Mouse (Mus musculus): ENCODE measurements at regions not wholly inside any gene's neighbourhood (a gene's known extent, or its start where the extent isn't known, plus 50 kb on each side); places are given as distances from the start of the nearest gene placed in this dataset.

DNA sequence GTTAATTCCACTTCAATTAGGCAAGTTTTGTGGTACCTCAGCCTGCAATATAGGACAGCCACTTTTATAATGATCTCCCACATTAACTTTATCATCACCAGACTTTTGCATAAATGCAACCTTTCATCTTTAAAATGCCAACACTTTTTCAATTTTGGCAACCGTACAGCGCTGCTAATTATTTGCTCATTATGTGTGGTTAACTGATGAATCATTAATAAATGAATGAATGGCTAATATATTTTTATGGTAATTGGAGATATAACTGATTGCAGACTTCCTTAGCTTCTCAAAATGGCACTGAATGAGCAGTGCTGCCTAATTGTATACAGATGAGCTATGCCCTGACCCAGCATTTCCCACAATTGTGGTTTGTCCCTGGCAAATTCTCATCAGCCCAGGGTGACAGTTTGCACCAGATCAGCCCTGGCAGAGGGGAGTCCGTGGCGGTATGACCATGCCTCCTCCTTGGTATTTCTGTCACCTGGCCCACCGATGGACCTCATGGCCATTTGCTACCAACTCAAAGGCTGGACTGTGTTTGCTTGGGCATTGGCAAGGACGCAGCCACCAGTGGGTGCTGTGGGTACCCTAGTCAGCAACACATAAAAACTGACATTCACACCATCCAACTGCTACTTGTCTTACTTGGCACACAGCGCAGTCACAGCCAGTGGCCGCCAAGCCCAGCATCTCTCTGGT lies 173.7 kb upstream of the Lmo4 start:
- no peak for DNase-seq

DNA sequence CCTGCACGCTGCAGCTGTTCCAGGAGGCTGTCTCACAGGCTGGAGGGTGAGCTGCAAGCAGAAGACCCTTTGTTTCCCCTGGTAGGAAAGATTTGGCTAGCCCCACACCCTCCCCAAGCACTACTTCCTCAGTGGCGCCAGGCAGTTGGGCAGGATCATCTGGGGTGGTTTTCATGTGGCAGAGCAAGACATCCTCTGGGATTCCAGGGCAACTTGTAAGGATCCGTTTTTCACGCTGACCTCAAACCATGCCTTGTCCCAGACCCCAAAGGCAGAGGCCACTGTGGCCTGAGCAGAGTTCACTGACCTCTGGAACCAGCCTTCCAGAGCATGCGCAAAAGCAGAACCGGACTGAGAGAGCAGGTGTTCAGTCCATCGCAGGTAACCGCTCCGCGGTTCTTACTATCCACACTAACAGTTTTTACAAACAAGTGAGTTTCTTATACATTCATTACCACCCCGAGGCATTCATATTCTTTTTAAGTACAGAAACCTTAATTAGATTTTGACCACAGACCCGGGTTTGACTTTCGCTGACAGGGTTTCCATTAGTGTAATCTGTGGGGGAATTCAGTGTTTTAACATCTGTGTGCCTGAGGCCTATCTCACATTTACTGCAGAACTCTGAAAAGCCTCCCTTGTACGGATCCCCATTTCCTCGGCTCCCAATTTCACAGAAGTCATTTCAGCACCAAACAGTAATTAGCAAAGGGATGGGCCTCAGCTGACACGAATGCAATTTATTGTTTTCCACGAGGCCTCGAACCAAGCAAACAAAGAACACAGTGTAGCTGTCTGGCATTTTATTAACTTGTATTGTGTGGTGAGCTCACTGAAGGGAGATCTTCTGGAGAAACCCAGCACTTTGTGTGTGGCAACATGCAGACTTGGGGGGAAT lies 172.9 kb upstream of the Lmo4 start:
- no peak for DNase-seq

DNA sequence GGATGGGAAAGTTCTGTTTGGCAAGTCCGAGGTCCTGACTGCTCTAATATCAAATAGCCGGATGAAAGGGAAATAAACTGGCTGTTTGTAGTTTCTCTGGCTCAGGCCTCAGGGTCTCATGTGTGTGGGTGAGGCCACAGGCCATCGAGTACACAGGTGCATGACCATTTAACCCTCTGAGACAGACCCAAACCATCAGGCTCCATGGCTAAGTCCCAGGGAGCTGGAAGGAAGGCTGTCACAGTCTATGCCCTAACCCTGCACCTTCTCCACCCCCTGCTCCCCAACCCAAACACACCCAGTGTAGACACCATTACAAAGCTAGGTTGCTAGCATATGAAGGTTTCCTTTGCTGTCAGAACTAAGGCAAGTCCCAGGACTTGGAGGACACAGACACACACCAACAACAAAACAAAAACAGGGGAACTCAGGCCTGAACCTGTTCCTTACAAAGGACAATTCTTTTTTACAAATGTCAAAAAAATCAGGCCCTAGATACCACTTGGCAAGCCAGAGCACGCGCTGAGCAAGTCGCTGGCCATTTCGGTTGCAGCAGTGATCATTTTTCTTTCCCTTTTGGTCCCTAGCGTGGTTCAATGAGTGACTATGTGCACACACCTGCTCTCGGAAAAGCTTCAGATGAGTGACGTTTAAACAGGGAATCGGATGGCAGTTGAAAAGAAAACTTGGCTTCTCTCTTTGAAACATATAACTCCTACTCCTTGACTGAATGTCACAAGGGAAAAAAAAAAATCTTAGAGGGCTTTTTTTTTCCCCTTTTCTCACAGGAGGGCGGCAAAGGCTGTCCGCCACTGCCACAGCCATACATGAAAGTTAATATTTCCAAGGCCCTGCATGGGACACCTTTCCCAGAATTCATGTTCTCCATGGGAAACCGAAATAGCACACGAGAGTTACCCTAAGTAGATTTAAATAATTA lies 171.7 kb upstream of the Lmo4 start:
- DNase-seq = no peak

DNA sequence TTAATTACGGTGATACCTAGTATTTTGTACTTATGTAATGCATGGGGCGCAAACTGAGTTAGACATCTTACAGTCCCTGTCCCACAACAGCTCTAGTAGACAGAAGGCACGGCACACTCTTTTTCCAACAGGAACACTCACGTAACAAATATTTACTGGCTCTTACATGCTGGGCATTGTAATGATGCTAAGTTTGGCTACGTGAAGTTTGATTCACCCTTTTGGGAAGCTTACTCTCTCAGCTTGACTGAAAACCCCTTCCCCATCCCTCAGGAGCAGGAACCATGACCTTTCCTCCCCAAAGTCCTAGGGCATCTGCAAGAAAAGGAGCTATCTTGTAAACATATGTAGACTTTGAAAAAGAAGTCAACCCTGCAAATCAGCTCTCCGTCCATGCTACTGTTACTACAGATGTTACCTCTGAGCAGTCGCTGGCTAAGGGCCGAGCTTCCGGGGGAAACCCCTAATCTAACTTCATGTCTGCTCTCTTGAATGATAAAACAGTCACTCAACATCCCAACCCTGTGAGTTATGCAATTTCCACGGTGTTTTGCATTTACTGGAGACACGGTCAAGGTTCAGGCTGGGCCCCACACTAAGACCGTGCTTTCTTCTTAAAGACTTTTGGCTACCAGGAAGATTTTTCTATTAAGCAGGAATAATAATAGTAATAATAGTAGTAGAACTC lies 170.8 kb upstream of the Lmo4 start:
- DNase-seq = no peak

DNA sequence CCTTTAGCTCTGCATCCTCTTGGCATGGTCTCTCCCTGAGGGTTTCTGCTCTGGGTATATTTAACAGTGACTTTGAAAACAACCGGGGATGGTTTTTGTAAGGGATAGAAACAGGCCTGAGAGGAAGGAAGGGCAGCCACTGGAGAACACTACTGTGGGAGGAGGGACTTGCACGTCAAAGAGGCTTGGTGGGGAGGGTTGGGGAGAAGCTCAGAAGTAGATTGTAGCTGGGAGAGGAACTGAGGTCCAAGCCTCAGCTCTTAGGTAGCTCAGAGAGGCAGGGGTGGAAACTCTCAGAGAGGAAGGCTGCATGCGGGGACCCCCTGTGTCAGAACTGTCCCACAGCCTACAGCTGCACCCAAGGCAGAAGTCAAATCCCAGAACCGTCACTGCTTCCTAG lies 163.3 kb upstream of the Lmo4 start:
- no peak for DNase-seq

DNA sequence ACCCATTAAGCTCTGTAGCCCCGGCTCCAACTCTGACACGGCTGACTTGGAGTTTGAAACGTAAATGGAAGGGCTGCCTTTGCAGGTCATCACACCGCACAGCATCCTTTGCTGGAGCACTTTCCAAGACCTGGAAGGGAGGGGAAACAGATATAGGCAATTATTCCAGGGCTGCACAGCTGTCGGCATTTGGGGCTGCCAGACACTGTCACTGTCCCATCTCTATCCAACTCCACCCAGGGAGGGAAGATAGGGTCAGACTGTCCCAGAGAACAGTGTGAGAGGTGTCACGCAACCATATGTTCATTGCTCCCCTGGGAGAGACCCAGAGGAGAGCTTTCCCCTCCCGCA lies 162.7 kb upstream of the Lmo4 start:
- no peak for DNase-seq

DNA sequence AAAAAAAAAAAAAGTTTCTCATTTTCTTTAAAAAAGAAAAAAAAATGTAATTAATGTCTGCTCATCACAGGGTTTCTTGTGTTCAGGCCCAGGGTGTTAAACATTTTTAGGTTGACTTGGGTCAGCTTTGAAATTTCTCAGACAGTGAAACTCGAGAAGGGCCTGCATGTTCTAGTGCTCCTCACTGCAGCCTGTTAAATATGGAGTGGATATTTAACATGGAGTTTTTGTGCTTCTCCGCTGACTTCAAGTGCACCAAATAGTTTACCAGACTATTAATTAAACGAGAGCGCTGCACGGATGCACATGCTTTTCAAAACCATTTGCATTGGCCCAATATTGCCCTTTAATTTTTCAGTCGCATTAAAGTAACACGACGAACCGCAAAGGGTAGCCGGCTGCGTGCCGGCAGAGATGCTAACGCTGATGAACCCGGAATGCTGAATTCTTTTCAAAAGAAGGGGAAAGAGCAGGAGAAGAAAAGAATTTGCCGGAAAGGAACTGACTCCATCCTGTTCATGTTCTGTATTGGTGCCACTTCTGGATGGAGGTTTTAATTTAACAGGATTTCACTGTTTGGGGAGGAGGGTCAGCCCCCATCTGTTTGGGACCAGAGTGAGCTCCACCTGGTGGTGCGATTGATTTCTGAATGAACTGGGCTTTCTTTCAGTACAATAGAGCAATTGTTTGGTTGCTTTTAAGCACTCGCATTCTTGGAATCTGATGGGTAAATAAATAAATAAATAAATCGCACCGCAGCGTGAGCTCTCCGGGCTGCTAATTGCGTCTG lies 162.2 kb upstream of the Lmo4 start:
- peak; percentile 24 for DNase-seq

DNA sequence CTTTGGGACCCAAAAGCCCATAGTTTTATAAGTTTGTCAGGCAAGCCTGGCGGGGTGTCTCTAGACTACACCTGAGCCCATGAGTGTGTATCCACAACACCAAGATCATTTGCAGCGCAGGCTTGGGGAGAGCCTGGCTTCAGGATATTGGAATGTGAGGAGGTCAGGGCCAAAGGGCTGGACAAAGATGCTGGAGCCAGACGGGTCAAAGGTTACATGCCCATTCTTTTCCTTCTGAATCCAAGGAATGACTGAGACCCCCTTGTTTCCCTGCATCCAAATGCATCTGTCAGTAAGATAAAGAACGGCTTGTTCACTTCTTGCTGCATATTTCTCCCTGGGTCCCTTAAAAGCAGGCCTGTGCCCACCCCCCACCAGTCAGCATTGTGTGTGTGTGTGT lies 160.9 kb upstream of the Lmo4 start:
- no peak for DNase-seq

DNA sequence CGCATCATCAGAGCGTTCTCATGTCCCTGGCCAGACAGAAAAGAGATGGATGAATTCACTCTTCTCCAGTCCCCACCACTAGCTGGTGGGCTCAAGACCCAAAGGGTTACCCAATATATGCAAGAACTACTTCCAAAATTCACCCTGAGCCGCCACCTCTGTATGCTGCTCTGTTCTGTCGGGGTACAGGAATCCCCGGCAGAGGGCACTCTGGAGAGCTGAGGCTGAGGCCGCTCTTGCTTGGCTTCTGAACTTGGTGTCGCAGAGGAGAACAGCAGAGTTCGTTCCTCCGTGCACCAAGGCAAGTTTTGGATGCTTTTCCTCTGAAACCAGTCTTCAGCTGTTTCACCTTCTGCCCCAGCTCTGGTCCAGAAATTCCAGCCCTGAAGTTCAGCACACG lies 157.5 kb upstream of the Lmo4 start:
- no peak for DNase-seq

DNA sequence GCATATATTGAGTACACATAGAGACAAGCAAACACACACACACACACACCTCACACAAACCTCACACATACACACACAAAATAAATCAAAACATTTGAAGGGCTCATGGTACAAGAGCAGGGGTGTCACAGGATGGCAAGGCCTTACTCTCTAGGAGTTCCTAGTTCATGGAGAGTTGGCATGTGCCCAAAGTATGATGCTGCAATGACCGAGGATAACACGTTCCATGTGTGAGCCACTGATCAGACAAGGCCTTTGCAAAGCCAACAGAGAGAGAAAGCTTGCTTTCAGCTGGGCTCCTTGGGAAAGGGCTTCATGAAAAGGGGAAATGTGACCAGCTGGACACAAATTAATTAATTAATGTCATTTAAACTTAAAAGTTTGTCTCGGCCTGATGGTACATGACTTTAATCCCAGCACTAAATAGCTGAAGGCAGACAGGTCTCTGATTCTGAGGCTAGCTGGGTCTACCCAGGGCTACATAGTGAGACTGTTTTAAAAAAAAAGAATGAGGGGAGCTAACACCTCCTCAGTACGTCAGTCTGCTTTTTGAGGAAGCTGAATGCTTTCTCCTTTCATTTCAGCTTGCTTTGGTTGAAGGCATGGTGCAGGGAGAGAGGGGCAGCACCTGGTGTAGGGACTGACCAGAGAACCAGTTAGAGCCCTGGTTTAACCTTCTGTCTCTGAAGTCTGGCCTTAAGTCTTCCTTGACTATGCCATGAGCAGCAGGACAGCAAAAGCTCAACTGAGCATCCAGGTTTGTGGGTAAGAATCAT lies 156.4 kb upstream of the Lmo4 start:
- DNase-seq = no peak

DNA sequence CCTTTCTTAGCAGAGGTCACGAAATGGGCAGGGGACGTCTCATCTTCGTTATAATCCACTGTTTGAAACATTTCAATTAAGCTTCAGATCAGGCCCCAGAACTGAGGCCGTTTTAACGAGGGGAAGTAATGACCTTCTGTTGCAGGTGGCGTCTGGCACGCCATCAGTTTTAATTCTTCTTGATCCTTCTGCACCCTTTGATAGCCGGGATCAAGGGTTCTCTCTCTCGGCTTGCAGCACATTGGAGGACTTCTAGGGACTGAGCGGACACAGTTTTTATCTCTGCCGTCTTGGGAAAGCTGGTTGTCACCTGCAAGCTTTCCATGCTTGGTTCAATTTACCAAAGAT lies 151.9 kb upstream of the Lmo4 start:
- DNase-seq = no peak

DNA sequence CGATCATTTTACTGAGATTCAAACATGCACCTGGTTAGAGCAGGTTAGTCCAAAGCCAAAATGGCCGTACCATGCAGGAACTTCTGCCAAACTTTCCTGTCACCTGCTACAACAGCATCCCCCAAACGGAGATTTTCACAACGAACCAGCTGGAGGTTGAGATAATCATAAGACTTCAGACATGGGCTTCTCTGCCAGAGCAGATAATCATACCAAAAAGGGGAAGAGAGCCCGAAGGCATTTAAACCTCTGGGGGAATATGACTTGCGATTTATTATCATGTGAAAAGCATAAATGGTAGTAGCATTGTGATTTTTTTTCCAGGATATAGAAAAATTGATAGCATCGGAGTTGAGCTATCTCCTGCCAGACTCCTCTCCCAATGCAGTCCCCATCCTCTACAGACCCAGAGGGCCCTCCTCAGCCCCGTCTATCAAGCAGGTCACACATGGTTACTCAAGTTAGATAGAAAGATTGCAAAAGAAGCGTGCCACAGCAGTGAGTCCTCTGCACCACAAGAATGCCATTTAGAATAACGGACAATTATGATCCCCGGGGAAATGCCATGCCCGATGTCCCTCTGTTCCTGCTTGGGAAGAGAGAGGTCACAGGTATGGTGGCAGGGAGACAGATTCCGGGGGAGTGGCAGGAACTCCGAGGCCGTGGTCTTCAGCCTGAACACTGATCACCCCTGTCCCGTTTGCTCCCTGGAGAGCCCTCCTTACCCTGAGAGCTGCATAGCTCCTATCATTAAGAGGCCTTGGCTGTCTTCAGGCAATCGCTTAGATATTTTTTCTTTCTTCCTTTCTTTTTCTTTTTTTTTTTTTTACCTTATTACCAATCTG lies 151.3 kb upstream of the Lmo4 start:
- no peak for DNase-seq

DNA sequence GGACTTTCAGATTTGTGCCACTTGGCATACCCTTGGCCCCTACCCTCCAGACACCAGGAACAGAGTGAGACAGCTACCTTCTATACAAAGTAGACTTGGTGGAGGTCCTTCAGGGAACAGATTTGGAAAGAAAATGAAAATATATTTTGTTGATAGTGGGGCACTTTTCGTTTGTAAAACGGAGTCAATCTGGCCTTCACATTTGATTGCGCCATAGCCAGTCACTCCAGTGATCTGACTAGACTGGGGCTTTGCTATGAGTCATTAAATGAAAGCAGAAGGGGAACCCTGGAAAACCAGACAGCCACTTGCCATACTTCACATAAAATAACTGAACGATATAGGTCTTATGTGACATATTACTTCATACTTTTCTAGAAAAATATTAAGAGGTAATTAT lies 147.5 kb upstream of the Lmo4 start:
- DNase-seq = no peak

DNA sequence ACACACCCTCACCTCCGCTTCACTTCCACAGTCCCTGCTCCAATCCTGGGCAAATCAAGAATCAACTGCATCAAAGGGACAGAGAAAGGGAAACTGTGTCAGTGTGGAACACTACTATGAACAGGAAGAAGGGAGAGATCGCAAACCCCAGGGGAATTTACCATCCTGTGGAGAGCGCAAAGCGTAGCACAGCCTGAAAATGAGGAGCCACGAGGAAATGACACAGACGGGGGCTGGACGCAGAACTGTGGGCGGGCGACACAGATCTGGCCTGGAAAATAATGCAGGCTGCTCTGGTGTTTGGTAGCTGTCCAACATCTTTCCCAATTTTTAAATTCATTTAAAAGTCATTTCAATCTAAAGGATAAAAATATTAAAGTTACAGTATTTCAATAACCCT lies 143.4 kb upstream of the Lmo4 start:
- no peak for DNase-seq

DNA sequence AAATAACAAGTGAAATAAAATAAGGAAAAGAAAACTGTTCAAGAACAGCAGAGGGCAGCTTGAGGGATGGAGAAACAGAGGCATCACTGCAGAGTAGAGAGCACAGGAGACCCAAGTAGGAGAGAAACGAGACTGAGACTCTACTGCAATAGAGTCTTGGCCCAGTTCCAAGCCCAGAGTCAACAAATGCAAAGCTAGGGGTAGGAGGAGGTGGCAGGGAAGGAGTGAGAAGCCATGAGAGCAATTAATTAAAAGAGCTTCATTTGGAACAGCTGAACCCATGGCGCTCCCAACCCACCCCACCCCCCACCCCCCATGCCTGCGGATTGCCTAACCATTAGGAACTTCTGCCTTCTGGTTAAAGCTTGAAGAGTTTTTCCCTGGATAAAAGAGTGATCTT lies 130.2 kb upstream of the Lmo4 start:
- no peak for DNase-seq

DNA sequence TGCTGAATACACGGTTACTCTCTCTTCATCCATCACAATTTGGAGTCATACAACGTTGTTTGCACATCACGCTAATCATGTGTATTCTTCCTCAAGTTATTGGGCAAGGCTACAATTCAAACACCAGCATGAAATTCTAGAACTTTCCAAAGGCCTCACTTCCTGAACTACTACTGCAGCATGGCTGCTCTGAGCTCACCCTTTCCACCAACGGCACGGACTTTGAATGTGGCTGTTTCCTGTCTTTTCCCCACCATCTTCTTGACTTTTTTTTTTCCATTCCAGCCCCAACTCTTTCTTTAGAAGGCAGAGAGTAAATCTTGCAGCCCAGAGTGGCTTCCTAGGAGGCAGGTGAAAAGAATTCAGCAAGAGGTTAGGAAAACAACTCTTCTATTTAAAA lies 129.2 kb upstream of the Lmo4 start:
- DNase-seq = no peak

DNA sequence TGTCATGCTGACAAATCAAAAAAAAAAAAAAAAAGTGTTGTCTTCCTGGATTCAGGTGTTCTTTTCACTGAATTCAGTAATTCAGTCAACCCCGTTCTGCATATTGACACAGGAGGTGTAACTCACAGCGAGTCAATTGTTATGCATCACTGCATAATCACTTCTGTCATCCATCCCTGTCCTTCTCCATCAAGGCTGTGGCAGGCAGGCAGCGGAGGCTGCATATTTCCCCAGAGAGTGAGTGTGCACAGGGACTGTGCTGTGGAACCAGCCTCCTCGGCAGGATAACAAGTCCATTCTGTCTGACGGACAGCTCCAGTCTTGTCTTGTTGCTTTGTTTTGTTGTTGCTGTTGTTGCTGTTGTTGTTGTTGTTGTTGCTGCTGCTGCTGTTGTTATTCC lies 127.3 kb upstream of the Lmo4 start:
- DNase-seq = no peak

DNA sequence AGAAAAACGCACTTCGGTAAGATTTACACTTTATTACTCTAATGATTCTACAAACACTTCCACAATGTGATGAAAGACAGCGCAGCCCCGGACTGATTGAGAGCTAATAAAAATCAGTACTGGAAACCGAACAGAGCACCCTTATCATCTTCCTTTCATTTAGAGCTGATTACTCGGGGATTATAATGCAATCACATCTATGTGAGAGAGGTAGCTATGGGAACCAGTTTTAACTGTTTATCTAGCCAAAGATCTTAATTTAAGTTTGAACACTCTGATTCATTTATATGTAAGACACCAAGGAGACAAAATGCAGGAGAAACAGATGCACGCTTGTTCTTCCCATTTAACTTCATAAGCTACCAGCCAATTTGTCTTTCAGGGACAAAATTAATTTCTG lies 124.1 kb upstream of the Lmo4 start:
- DNase-seq = no peak

DNA sequence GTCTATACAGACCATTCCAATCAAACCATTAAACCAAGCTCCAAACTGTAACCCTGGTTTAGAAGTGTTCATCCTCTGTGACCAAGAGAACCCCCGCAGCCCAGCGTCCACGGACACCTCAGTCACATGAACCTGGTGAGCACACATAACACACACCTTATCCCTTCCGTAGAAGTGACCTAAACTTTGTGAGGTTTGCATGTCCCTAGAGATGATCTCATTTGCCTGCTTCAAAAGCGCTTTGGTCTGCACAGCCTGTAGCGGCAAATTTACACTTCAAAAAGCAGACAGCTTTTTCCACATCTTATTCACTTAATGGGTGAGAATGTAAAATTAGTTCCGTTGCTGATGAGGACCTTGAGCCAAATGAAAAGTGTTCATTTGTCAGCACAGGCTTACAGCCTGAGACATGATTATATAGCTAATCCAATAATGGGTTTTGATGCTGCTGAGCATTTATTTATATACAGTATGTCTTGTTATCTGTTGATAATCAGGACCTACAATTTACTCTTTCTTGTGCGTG lies 122.3 kb upstream of the Lmo4 start:
- no peak for DNase-seq

DNA sequence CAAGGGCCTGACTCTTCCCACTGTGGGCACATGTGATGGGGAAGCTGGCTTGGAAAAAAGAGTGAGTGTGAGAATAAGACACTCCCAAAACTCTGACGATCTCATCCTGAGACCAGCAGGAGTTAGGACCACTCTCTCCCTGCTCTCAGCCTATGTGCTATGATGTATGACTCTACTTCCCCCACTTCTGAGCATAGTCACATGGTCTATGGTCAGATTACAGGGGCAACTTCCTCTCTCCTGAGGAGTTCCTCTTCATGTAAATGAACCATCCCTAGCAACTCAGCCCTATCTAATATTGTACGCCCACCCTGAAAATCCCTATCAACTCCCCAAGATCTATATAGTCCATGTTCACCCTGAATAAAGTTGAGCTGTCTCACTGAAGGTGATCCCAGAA lies 120.0 kb upstream of the Lmo4 start:
- no peak for DNase-seq
